Mouse (Mus musculus) kidney, adult 2 months (tissue): ENCODE results near the gene Thrap3. TPM values are rescaled to one million over a fixed set of nuclear protein-coding genes. Genes with fewer than 3 reads are reported as not detected.
"Not testable (repeated sequence)": the region's sequence is repeated elsewhere in the genome, so short reads cannot be mapped to it uniquely, and the experiment has no call there.

Source experiments
- DNase-seq: peaks from one replicate; pipeline ENCODE4 v3.0.0; 2021
- H3K27ac ChIP-seq: fragments of 200-500 bp; 2 replicates; pipeline ENCODE4 v1.5.1; 2012; ENCODE audit warnings: low read depth, low read length, control low read depth, inconsistent platforms; ENCODE audit not compliant: insufficient read depth
- H3K27me3 ChIP-seq: fragments of 200-500 bp; replicated peaks from 2 replicates; pipeline ENCODE4 v1.6.1; 2012; ENCODE audit warnings: mild to moderate bottlenecking, moderate library complexity, low read length, inconsistent platforms; ENCODE audit not compliant: control insufficient read depth, insufficient read depth
- H3K36me3 ChIP-seq: fragments of 200-500 bp; 2 replicates; pipeline ENCODE4 v1.6.1; 2012; ENCODE audit warnings: mild to moderate bottlenecking, moderate library complexity, low read length, inconsistent platforms; ENCODE audit not compliant: control insufficient read depth, insufficient read depth
- H3K4me1 ChIP-seq: fragments of 200-500 bp; 2 replicates; pipeline ENCODE4 v1.6.1; 2011; ENCODE audit warnings: low read length; ENCODE audit not compliant: control insufficient read depth, insufficient read depth
- H3K4me3 ChIP-seq: fragments of 200-500 bp; 2 replicates; pipeline ENCODE4 v1.5.1; 2011; ENCODE audit warnings: mild to moderate bottlenecking, low read depth, low read length, control low read depth; ENCODE audit not compliant: insufficient read depth
- CTCF ChIP-seq: fragments of 200-500 bp; conservative IDR thresholded peaks from 2 replicates; pipeline ENCODE4 v1.5.1; 2011; ENCODE audit warnings: low read depth, mild to moderate bottlenecking, control low read depth, low read length, moderate library complexity, mixed read lengths; ENCODE audit not compliant: insufficient read depth, insufficient read length
- POLR2A ChIP-seq: fragments of 200-500 bp; IDR thresholded peaks from one replicate; pipeline ENCODE4 v1.6.1; 2011; ENCODE audit warnings: low read depth, low read length, control low read depth
- WGBS: fragments of 180-500 bp; shearing (Covaris S2); methylation state at CpG from one replicate; pipeline ENCODE4 v1.1.7; 2018; 5-methylcytosine and 5-hydroxymethylcytosine counted together
- polyA plus RNA-seq: library from polyadenylated mRNA; depleted of rRNA; stranded (reverse); fragments of >200 nt; gene quantifications from 2 replicates; pipeline ENCODE4 v1.2.3, GENCODE M21; 2012

Thrap3 gene
- polyA plus RNA-seq, 1 experiment = 51.0 TPM

DNA sequence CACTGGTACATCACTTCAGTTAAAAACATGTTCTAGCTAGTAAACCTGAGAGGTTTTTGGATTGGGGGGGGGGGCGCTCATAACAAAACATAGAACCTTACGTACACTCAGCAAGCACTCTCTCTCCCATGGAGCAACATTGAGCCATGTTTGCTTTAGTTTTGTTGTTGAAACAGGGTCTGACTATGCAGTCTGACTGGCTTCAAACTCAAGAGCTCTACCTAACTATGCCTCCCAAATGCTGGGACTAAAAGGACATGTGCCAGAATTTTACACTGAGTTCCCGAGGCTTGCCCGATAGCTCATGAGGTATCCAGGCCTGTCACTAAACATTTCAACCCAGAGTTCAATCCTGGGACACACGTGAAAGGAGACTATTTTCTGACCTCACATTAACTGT, 19.5 kb downstream of the Thrap3 start:
- 75% methylated on average over 5 of the region's 5 CpGs for WGBS
- no peak for DNase-seq
- Histone ChIP-seq H3K27ac (no peak overlapping the region), H3K27me3 (no peaks in the 10 kb centered on the region), H3K4me1 (peaks cover 6% of the 10 kb centered on the region; the same call in 1 of the 2 replicates), H3K36me3 (peaks cover 5% of the 10 kb centered on the region), H3K4me3 (no peak overlapping the region)
- TF ChIP-seq POLR2A = no peak

GRCm38 (mm10) chr4:126181170-126181957, 21.2 kb downstream of the Thrap3 start:
- no peak overlapping the region for H3K27ac ChIP-seq
- H3K36me3 ChIP-seq = peaks cover 9% of the 10 kb centered on the region
- H3K27me3 ChIP-seq = no peaks in the 10 kb centered on the region
- no peak overlapping the region for H3K4me3 ChIP-seq
- DNase-seq = peak; percentile 73
- H3K4me1 ChIP-seq = no peaks in the 10 kb centered on the region
- no peak for TF ChIP-seq POLR2A
- peak; percentile 95 for TF ChIP-seq CTCF
- WGBS = 40% methylated on average over 7 of the region's 7 CpGs

GRCm38 (mm10) chr4:126175980-126176379, 26.6 kb downstream of the Thrap3 start:
- not testable (repeated sequence) for DNase-seq, H3K27me3 ChIP-seq, H3K4me3 ChIP-seq, H3K4me1 ChIP-seq, H3K27ac ChIP-seq
- WGBS = 73% methylated on average over 7 of the region's 7 CpGs
- H3K36me3 ChIP-seq = peaks cover 26% of the 10 kb centered on the region

GRCm38 (mm10) chr4:126173800-126174199, 28.8 kb downstream of the Thrap3 start:
- no peak for TF ChIP-seq CTCF
- no peak for TF ChIP-seq POLR2A
- H3K27me3 ChIP-seq = no peaks in the 10 kb centered on the region
- H3K27ac ChIP-seq = no peak overlapping the region
- peaks cover 27% of the 10 kb centered on the region for H3K36me3 ChIP-seq
- no peak overlapping the region for H3K4me3 ChIP-seq
- peaks cover 3% of the 10 kb centered on the region for H3K4me1 ChIP-seq
- WGBS = 84% methylated on average over 5 of the region's 5 CpGs
- DNase-seq = no peak

- Histone ChIP-seq H3K4me1 (peaks cover 17% of the 10 kb centered on the region), H3K36me3 (peaks cover 27% of the 10 kb centered on the region)
- DNase-seq, H3K27ac ChIP-seq, H3K27me3 ChIP-seq, H3K4me3 ChIP-seq: not testable (repeated sequence)
- WGBS = 96% methylated on average over 5 of the region's 5 CpGs
Observed at GRCm38 (mm10) chr4:126170737-126171136, 31.8 kb downstream of the Thrap3 start.

DNA sequence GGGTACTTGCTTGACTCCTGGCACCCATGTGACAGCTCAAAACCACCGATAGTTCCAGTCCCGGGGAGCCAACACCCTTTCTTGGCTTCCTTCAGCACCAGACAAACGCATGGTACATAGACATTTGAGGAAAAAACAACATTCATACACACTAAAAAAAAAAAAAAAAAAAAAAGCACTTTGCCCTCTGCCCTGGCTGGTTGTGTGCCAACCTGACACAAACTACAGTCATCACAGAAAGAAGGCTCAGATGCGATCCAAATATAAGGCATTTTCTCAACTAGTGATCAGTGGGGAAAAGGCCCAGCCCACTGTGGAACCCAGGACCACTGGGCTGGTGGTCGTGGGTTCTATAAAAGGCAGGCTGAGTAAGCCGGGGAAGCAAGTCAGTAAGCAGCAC, 33.7 kb downstream of the Thrap3 start:
- Histone ChIP-seq H3K27ac (no peak overlapping the region), H3K36me3 (peaks cover 15% of the 10 kb centered on the region), H3K27me3 (no peaks in the 10 kb centered on the region), H3K4me1 (peaks cover 17% of the 10 kb centered on the region), H3K4me3 (no peak overlapping the region)
- 40% methylated on average over 6 of the region's 6 CpGs for WGBS
- TF ChIP-seq POLR2A = no peak
- TF ChIP-seq CTCF = no peak
- DNase-seq = no peak

DNA sequence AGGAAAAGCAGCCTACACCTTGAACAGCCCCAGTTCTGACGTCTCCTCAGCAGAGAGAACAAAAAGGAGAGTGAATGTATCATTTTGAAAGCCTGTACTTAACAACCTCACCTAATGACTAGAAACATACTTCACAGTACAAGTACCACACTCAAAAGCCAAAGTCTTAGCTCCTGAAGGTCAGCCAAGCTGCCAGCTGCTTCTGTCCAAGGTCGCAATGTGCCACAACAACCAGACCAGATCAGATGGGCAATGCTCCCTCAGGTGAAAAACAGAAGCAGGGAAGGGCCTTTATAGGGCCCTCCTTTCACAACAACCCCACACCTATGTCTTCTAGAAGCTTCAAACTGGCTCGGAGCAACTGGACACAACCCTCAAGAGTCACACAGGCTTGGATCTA, 36.5 kb downstream of the Thrap3 start:
- Histone ChIP-seq H3K4me1 (peaks cover 17% of the 10 kb centered on the region), H3K27ac (peak overlapping the region; percentile 98), H3K36me3 (peaks cover 10% of the 10 kb centered on the region; the same call in 1 of the 2 replicates), H3K4me3 (no peak overlapping the region), H3K27me3 (no peaks in the 10 kb centered on the region)
- 40% methylated on average over 3 of the region's 3 CpGs for WGBS
- no peak for TF ChIP-seq POLR2A
- TF ChIP-seq CTCF = no peak
- peak; percentile 80 for DNase-seq

- H3K4me3 ChIP-seq, H3K27me3 ChIP-seq, H3K27ac ChIP-seq, H3K36me3 ChIP-seq, DNase-seq: not testable (repeated sequence)
- H3K4me1 ChIP-seq = peaks cover 17% of the 10 kb centered on the region
- 70% methylated on average over 10 of the region's 10 CpGs for WGBS
Observed at GRCm38 (mm10) chr4:126165092-126165491, 37.5 kb downstream of the Thrap3 start.
